Mouse (Mus musculus) thymus, adult 2 months (tissue): ENCODE measurements around the gene Ly86.

Experiments used
- CTCF ChIP-seq: fragments of 200-500 bp; IDR thresholded peaks from 2 replicates; pipeline ENCODE4 v1.5.1; 2012; ENCODE audit warnings: mild to moderate bottlenecking, control low read depth, low read length, moderate library complexity, borderline replicate concordance; ENCODE audit not compliant: control insufficient read depth, poor library complexity, insufficient read depth; ENCODE audit errors: extremely low read depth
- POLR2A ChIP-seq: fragments of 200-500 bp; IDR thresholded peaks from 2 replicates; pipeline ENCODE4 v1.6.1; 2012; ENCODE audit warnings: mild to moderate bottlenecking, low read length, control low read depth, moderate library complexity; ENCODE audit not compliant: control insufficient read depth, poor library complexity, insufficient read depth; ENCODE audit errors: extremely low read depth

- TF ChIP-seq POLR2A (no peak), CTCF (no peak)
Measured at GRCm38 (mm10) chr13:37325504-37325903, 19.5 kb upstream of the Ly86 start.
